Mouse (Mus musculus): ENCODE results near the gene Kctd14. TPM values are rescaled to one million over a fixed set of nuclear protein-coding genes. Genes with fewer than 3 reads are reported as not detected.
"Not testable (repeated sequence)": the region's sequence is repeated elsewhere in the genome, so short reads cannot be mapped to it uniquely, and the experiment has no call there.

Kctd14 gene
- 0.71 and 1.4 TPM in 2 replicates for polyA plus RNA-seq (2012; ENCODE audit: insufficient read depth, low replicate concordance)

GRCm38 (mm10) chr7:97451023-97451422, at the start of gene Kctd14:
Gene Kctd14 (plus strand): TSS chr7:97451323.
- H3K36me3 ChIP-seq (replicated peaks; ENCODE audit: low read length); H3K4me3 ChIP-seq (replicated peaks); H3K27me3 ChIP-seq (replicated peaks): not testable (repeated sequence)
- Histone ChIP-seq H3K9me3 (peaks cover 20% of the 10 kb centered on the region), H3K4me1 (peaks cover 52% of the 10 kb centered on the region)

GRCm38 (mm10) chr7:97407145-97407544, 44.0 kb upstream of the Kctd14 start:
- Histone ChIP-seq H3K9me3 (peaks cover 8% of the 10 kb centered on the region), H3K4me3 (replicated peaks) (no peak overlapping the region), H3K36me3 (replicated peaks; ENCODE audit: low read length) (peaks cover 80% of the 10 kb centered on the region), H3K4me1 (peaks cover 4% of the 10 kb centered on the region; the same call in 1 of the 2 replicates), H3K27me3 (replicated peaks) (no peaks in the 10 kb centered on the region)
- TF ChIP-seq GATA1 (IDR thresholded peaks at IDR 0.05; ENCODE audit: borderline replicate concordance, low read length): no peak
- TF ChIP-seq FLI1 (IDR thresholded peaks at IDR 0.05; ENCODE audit: low read length): no peak

DNA sequence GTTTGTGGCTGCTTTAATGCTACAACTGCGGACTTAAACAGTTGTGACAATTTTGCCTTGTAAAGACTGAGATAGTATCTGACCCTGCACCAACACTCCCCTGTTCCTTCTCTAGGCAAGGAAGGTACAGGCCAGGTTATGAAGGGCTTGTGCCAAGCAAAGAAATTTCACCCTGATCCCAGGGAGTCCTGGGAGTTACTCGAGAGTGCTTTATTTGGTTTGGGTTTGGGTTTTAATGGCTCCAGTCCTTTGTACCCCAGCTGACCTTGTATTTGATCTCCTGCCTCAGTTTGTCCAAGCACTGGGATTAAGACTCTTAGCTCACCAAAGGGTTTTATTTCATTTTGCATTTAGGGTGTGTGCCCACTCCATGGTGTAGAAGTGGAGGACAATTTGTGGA, 40.0 kb upstream of the Kctd14 start:
- peaks cover 68% of the 10 kb centered on the region for H3K36me3 ChIP-seq (replicated peaks; ENCODE audit: low read length)
- peaks cover 17% of the 10 kb centered on the region for H3K4me1 ChIP-seq
- peaks cover 13% of the 10 kb centered on the region for H3K27me3 ChIP-seq (replicated peaks)
- H3K4me3 ChIP-seq (replicated peaks): no peak overlapping the region
- no peak for TF ChIP-seq GATA1 (IDR thresholded peaks at IDR 0.05; ENCODE audit: borderline replicate concordance, low read length)
- TF ChIP-seq FLI1 (IDR thresholded peaks at IDR 0.05; ENCODE audit: low read length): no peak
- peaks cover 8% of the 10 kb centered on the region for H3K9me3 ChIP-seq

DNA sequence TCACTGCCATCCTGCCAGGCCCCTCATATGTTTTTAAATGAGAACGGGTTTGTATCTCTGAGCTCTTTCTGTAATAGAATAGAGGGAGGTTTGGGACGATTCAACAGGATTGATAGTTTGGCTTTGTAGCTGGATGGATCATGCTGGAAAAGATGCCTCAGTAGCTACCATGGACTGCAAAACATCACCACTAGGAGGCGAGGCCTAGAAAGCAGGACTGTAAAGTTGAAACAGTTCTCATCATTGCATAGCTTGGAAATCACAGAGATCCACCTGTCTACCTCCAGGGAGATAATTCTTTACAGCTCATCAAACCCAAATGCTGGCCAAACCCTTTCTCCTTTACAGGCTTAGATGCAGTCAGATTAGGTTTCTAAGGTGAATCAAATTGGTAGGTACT, 39.5 kb upstream of the Kctd14 start:
- H3K4me1 ChIP-seq: peaks cover 17% of the 10 kb centered on the region
- peaks cover 65% of the 10 kb centered on the region for H3K36me3 ChIP-seq (replicated peaks; ENCODE audit: low read length)
- H3K9me3 ChIP-seq: peaks cover 8% of the 10 kb centered on the region
- H3K4me3 ChIP-seq (replicated peaks): no peak overlapping the region
- peaks cover 15% of the 10 kb centered on the region for H3K27me3 ChIP-seq (replicated peaks)
- no peak for TF ChIP-seq GATA1 (IDR thresholded peaks at IDR 0.05; ENCODE audit: borderline replicate concordance, low read length)
- TF ChIP-seq FLI1 (IDR thresholded peaks at IDR 0.05; ENCODE audit: low read length): no peak

DNA sequence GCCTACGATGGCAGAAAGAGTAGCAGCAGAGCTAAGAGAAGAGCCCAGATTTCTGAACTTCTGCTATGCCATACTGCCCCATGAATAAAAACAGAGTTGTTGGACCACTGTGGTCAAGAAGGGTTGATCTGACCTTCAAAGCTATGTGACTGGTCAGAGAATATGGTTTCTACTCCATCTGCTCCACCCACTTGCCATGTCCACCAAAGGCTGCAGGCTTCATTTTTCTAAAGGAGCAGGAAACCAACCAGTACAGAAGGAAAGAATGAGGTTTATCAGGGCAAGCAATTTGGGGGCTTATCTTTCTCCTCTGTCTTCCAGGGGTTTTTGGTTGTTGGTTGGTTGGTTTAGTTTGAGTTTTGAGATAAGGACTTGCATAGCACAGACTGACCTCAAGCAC, 37.1 kb upstream of the Kctd14 start:
- Histone ChIP-seq H3K4me1 (peaks cover 31% of the 10 kb centered on the region), H3K9me3 (peaks cover 8% of the 10 kb centered on the region), H3K36me3 (replicated peaks; ENCODE audit: low read length) (peaks cover 42% of the 10 kb centered on the region), H3K27me3 (replicated peaks) (peaks cover 33% of the 10 kb centered on the region), H3K4me3 (replicated peaks) (no peak overlapping the region)
- TF ChIP-seq GATA1 (IDR thresholded peaks at IDR 0.05; ENCODE audit: borderline replicate concordance, low read length) (no peak), FLI1 (IDR thresholded peaks at IDR 0.05; ENCODE audit: low read length) (no peak)

GRCm38 (mm10) chr7:97414426-97414825, 36.7 kb upstream of the Kctd14 start:
- Histone ChIP-seq H3K9me3 (peaks cover 8% of the 10 kb centered on the region), H3K27me3 (replicated peaks) (peaks cover 34% of the 10 kb centered on the region), H3K36me3 (replicated peaks; ENCODE audit: low read length) (peaks cover 38% of the 10 kb centered on the region), H3K4me3 (replicated peaks) (no peak overlapping the region), H3K4me1 (peaks cover 34% of the 10 kb centered on the region)
- TF ChIP-seq FLI1 (IDR thresholded peaks at IDR 0.05; ENCODE audit: low read length) (no peak), GATA1 (IDR thresholded peaks at IDR 0.05; ENCODE audit: borderline replicate concordance, low read length) (no peak)

DNA sequence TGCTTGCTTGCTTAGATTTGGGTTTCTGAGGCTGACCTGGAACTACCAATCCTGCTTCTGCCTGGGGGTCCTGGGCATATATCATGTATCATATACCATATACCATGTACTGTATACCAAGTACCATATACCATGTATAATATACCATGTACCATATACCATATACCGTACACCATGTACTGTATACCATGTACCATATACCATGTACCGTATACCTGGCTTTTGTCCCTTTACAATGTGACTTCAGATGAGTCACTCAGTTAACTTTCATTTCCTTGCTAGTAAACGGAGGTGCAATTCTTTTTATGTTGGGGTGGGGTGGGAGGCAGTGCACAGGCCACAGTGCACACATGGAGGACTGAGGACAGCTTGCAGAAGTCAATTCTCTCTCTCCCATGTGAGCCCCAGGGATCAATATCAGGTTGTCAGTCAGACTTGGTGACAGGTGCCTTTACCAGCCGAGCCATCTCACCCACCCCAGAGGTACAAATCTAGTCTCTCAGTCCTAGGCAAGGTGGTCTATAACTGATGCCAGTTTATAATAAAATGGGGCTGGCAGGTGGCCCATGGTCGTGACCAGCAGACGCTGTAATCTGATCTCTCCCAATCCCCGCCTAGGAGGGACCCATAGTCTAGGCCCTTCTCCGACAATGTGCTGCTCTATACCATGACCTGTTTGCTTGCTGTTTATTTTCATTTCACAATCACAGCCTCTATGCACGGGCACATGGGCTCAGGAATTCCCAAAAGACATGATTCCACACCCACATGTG, 36.0 kb upstream of the Kctd14 start:
- no peak for TF ChIP-seq GATA1 (IDR thresholded peaks at IDR 0.05; ENCODE audit: borderline replicate concordance, low read length)
- Histone ChIP-seq H3K36me3 (replicated peaks; ENCODE audit: low read length) (peaks cover 31% of the 10 kb centered on the region), H3K9me3 (peaks cover 6% of the 10 kb centered on the region), H3K4me1 (peaks cover 34% of the 10 kb centered on the region), H3K4me3 (replicated peaks) (no peak overlapping the region), H3K27me3 (replicated peaks) (peaks cover 34% of the 10 kb centered on the region)

DNA sequence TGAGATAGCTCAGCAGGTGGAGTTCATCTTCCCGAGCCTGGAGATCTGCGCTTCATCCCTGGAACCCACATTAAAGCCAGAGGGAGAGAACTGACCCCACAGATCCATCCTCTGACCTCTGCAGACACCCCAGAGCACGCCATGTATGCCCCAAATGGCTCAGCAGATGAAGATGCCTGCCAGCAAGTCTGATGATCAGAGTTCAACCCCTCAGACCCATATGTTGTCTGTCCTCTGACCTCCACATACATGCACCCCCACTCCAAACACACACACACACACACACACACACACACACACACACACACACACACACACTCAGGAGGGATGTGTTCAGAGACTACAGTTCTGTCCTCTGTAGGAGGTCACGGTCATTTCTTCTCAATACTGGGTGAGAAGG, 34.6 kb upstream of the Kctd14 start:
- TF ChIP-seq FLI1 (IDR thresholded peaks at IDR 0.05; ENCODE audit: low read length) (no peak), GATA1 (IDR thresholded peaks at IDR 0.05; ENCODE audit: borderline replicate concordance, low read length) (no peak)
- no peaks in the 10 kb centered on the region for H3K9me3 ChIP-seq
- peaks cover 34% of the 10 kb centered on the region for H3K27me3 ChIP-seq (replicated peaks)

GRCm38 (mm10) chr7:97416906-97417777, 34.0 kb upstream of the Kctd14 start, which contains the start of gene Thrsp:
Gene Thrsp (minus strand): TSS chr7:97417730.
- H3K27me3 ChIP-seq (replicated peaks): peaks cover 34% of the 10 kb centered on the region
- peaks cover 10% of the 10 kb centered on the region for H3K36me3 ChIP-seq (replicated peaks; ENCODE audit: low read length)
- H3K4me3 ChIP-seq (replicated peaks): peak within 1 kb of the TSS; percentile 24
- H3K4me1 ChIP-seq: peaks cover 49% of the 10 kb centered on the region
- TF ChIP-seq FLI1 (IDR thresholded peaks at IDR 0.05; ENCODE audit: low read length): no peak
- TF ChIP-seq GATA1 (IDR thresholded peaks at IDR 0.05; ENCODE audit: borderline replicate concordance, low read length): no peak
- no peaks in the 10 kb centered on the region for H3K9me3 ChIP-seq

More for the DNA sequence above, 34.6 kb upstream of the Kctd14 start:
- Histone ChIP-seq H3K36me3 (replicated peaks; ENCODE audit: low read length) (peaks cover 17% of the 10 kb centered on the region), H3K4me3 (replicated peaks) (no peak overlapping the region), H3K4me1 (peaks cover 43% of the 10 kb centered on the region)

DNA sequence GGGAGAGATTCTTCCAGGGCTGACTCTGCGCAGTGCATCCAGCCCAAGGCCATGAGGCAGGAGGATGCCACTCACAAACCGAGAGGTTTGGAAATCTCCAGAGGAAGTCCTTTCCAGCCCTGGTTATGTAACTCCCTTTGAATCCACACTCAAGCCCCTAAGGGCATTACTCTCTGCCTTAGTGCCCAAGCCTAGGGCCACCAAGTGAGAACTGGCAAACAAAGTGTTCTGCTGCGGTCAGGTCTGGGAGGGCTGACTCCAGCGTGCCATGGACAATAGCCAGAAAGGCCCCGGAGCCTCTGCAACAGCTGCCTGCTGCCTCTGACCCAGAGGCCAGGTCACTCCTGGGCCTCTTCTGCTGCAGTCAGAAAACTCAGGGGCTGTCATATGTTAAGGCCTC, 32.4 kb upstream of the Kctd14 start:
- Histone ChIP-seq H3K9me3 (no peaks in the 10 kb centered on the region), H3K4me3 (replicated peaks) (no peak overlapping the region), H3K36me3 (replicated peaks; ENCODE audit: low read length) (no peaks in the 10 kb centered on the region), H3K27me3 (replicated peaks) (peaks cover 43% of the 10 kb centered on the region), H3K4me1 (peaks cover 39% of the 10 kb centered on the region)
- no peak for TF ChIP-seq GATA1 (IDR thresholded peaks at IDR 0.05; ENCODE audit: borderline replicate concordance, low read length)
- TF ChIP-seq FLI1 (IDR thresholded peaks at IDR 0.05; ENCODE audit: low read length): no peak
